Mouse (Mus musculus): ENCODE data around the gene Gm13199.

Gene Gm13199

GRCm38 (mm10) chr2:5862834-5863233 lies at the start of gene Gm13199:
Gm13199 (minus strand) TSS chr2:5862934.
- no peak for DNase-seq (ENCODE audit: low read depth)

- no peak for DNase-seq (ENCODE audit: low read depth)
These were observed 48.7 kb upstream of the Gm13199 start for GRCm38 (mm10) chr2:5911282-5911965.

- peak; percentile 47 for DNase-seq (ENCODE audit: low read depth)
These were observed 43.9 kb upstream of the Gm13199 start for GRCm38 (mm10) chr2:5906625-5907024.

GRCm38 (mm10) chr2:5906092-5906491 lies 43.4 kb upstream of the Gm13199 start:
- DNase-seq (ENCODE audit: low read depth): no peak

- DNase-seq (ENCODE audit: low read depth): no peak
These were observed 37.4 kb upstream of the Gm13199 start for GRCm38 (mm10) chr2:5900145-5900544.

GRCm38 (mm10) chr2:5894843-5895570 lies 32.3 kb upstream of the Gm13199 start, which contains the start of gene Sec61a2:
Sec61a2 (minus strand) TSS chr2:5895432.
- DNase-seq (ENCODE audit: low read depth): peak; percentile 96

GRCm38 (mm10) chr2:5894296-5894695 lies 31.6 kb upstream of the Gm13199 start:
- DNase-seq (ENCODE audit: low read depth): no peak

GRCm38 (mm10) chr2:5889412-5889811 lies 26.7 kb upstream of the Gm13199 start:
- no peak for DNase-seq (ENCODE audit: low read depth)

GRCm38 (mm10) chr2:5888865-5889264 lies 26.1 kb upstream of the Gm13199 start:
- no peak for DNase-seq (ENCODE audit: low read depth)

GRCm38 (mm10) chr2:5877446-5877845 lies 14.7 kb upstream of the Gm13199 start:
- DNase-seq (ENCODE audit: low read depth): no peak

- DNase-seq (ENCODE audit: low read depth): no peak
These were observed 7.0 kb upstream of the Gm13199 start for GRCm38 (mm10) chr2:5869746-5870145.

- no peak for DNase-seq (ENCODE audit: low read depth)
These were observed 4.9 kb upstream of the Gm13199 start for GRCm38 (mm10) chr2:5867681-5868080.

GRCm38 (mm10) chr2:5851866-5852265 lies 10.9 kb downstream of the Gm13199 start:
- no peak for DNase-seq (ENCODE audit: low read depth)

GRCm38 (mm10) chr2:5851116-5851515 lies 11.6 kb downstream of the Gm13199 start:
- no peak for DNase-seq (ENCODE audit: low read depth)

- no peak for DNase-seq (ENCODE audit: low read depth)
These were observed 16.9 kb downstream of the Gm13199 start for GRCm38 (mm10) chr2:5845826-5846225.

GRCm38 (mm10) chr2:5844873-5845631 lies 17.7 kb downstream of the Gm13199 start, which contains the start of the genes Nudt5 and Cdc123:
Nudt5 (plus strand) TSS chr2:5845019.
Cdc123 (minus strand) TSS chr2:5845164.
- peak; percentile 79 for DNase-seq (ENCODE audit: low read depth)

GRCm38 (mm10) chr2:5844181-5844872 lies 18.4 kb downstream of the Gm13199 start:
- peak; percentile 4 for DNase-seq (ENCODE audit: low read depth)

- no peak for DNase-seq (ENCODE audit: low read depth)
These were observed 21.9 kb downstream of the Gm13199 start for GRCm38 (mm10) chr2:5840815-5841214.

GRCm38 (mm10) chr2:5825265-5825913 lies 37.3 kb downstream of the Gm13199 start:
- no peak for DNase-seq (ENCODE audit: low read depth)

- DNase-seq (ENCODE audit: low read depth): no peak
These were observed 38.0 kb downstream of the Gm13199 start for GRCm38 (mm10) chr2:5824685-5825084.

GRCm38 (mm10) chr2:5824213-5824612 lies 38.5 kb downstream of the Gm13199 start:
- DNase-seq (ENCODE audit: low read depth): no peak
